8 mouse cellular contexts compared by ENCODE assay signal in the genomic region with DNA sequence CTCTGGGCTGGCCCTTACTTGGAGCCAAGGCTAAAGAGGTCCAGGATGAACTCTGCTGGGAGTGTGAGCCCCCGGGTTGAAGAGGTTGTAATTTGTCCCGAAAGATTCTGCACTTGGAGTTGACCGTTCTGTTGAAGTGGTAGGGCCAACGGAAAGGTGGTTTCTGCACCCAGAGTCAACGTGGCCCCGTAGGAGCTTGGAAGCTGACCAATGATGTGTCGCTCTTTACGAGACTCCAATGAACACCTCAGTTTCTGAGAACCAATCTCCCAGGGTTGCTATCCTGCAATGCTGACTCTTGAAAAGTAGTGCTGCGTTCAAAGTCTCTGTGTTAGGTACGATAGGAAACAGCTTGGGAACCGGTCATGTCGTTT. TPM values are rescaled to one million over a fixed set of nuclear protein-coding genes. Genes with fewer than 3 reads are reported as not detected.
DNase-seq lines count a peak whose midpoint lies in the region; ATAC-seq and TF ChIP-seq lines count a peak whose summit lies in the region.

No protein-coding gene starts in this region.

- no peaks in the 10 kb centered on the region for H3K9me3 ChIP-seq in heart, embryonic 13.5 days
- H3K9me3 ChIP-seq in midbrain, embryonic 12.5 days: no peaks in the 10 kb centered on the region

- no peak for TF ChIP-seq POLR2A in testis, adult 2 months (IDR thresholded peaks at IDR 0.05; ENCODE audit: control insufficient read depth, low read depth, low read length)

- peak overlapping the region; percentile 82 for H3K27ac ChIP-seq in testis, adult 2 months (ENCODE audit: control insufficient read depth, insufficient read depth, low read depth, low read length)
- H3K27ac ChIP-seq in heart, embryonic 13.5 days (replicated peaks): peak overlapping the region; percentile 89
- H3K27ac ChIP-seq in midbrain, embryonic 12.5 days (replicated peaks): 0 out of 2 replicates have a peak overlapping the region, but pooled peaks have one; percentile 58

- 4% methylated on average over 12 of the region's 12 CpGs for WGBS in heart, embryonic 13.5 days
- WGBS in midbrain, embryonic 12.5 days: 10% methylated on average over 12 of the region's 12 CpGs

- peak overlapping the region; percentile 81 for H3K4me2 ChIP-seq in heart, embryonic 13.5 days
- H3K4me2 ChIP-seq in midbrain, embryonic 12.5 days (replicated peaks): peak overlapping the region; percentile 70

- peaks cover 5% of the 10 kb centered on the region for H3K4me1 ChIP-seq in testis, adult 2 months (ENCODE audit: control insufficient read depth, insufficient read depth, low read length)
- H3K4me1 ChIP-seq in heart, embryonic 13.5 days: peaks cover 43% of the 10 kb centered on the region
- peaks cover 13% of the 10 kb centered on the region for H3K4me1 ChIP-seq in midbrain, embryonic 12.5 days

- TF ChIP-seq CTCF in testis, adult 2 months (IDR thresholded peaks at IDR 0.05; ENCODE audit: control insufficient read depth, insufficient read depth, insufficient replicate concordance, low read depth, low read length): no peak

- no peak for ATAC-seq in heart, embryonic 13.5 days (ENCODE audit: extremely low read depth, insufficient number of reproducible peaks, low FRiP score, low TSS enrichment)
- ATAC-seq in midbrain, embryonic 12.5 days (ENCODE audit: low FRiP score, low read depth): no peak
- no peak for ATAC-seq in frontal cortex, adult (ENCODE audit: low TSS enrichment)

- no peaks in the 10 kb centered on the region for H3K27me3 ChIP-seq in testis, adult 2 months (ENCODE audit: control insufficient read depth, insufficient read depth, low read length)
- H3K27me3 ChIP-seq in heart, embryonic 13.5 days (replicated peaks): no peaks in the 10 kb centered on the region
- no peaks in the 10 kb centered on the region for H3K27me3 ChIP-seq in midbrain, embryonic 12.5 days

- H3K36me3 ChIP-seq in testis, adult 2 months (ENCODE audit: control insufficient read depth, insufficient read depth, low read length): no peaks in the 10 kb centered on the region
- H3K36me3 ChIP-seq in heart, embryonic 13.5 days: 0 out of 2 replicates have a peak, but pooled peaks cover 3% of the 10 kb centered on the region
- no peaks in the 10 kb centered on the region for H3K36me3 ChIP-seq in midbrain, embryonic 12.5 days

- peak overlapping the region; percentile 100 for H3K4me3 ChIP-seq in testis, adult 2 months (ENCODE audit: control insufficient read depth, low read depth, low read length)
- peak overlapping the region; percentile 100 for H3K4me3 ChIP-seq in heart, embryonic 13.5 days
- H3K4me3 ChIP-seq in midbrain, embryonic 12.5 days: peak overlapping the region; percentile 93

- peak overlapping the region; percentile 98 for H3K9ac ChIP-seq in heart, embryonic 13.5 days
- H3K9ac ChIP-seq in midbrain, embryonic 12.5 days (replicated peaks): peak overlapping the region; percentile 96

- DNase-seq in testis, postnatal 10 days (ENCODE audit: low spot score): no peak
- DNase-seq in cerebellum, adult 9-10 months: peak; percentile 65
- DNase-seq in kidney, postnatal 14 days: peak; percentile 60
- DNase-seq in ovary, postnatal 36 days (ENCODE audit: low spot score): no peak

RNA-seq across cellular contexts. Expression of a gene that starts 0.9 kb away (rescaled TPM):
- polyA plus RNA-seq in testis, adult 2 months (2012; rRNA removed): 112 and 129 TPM in 2 replicates
- 250 and 271 TPM in 2 replicates for polyA plus RNA-seq in heart, embryonic 13.5 days (2015; fragmentation: Nextera tagmentation; extraction: Ambion mirVana)
- 138 and 144 TPM in 2 replicates for polyA plus RNA-seq in midbrain, embryonic 12.5 days (2016; fragmentation: Nextera tagmentation; extraction: Ambion mirVana)

RNA-seq across cellular contexts. Expression of a gene that starts 27.6 kb away (rescaled TPM):
- polyA plus RNA-seq in testis, adult 2 months (2012; rRNA removed): 9.0 and 9.9 TPM in 2 replicates
- 0.08 TPM in 2 replicates for polyA plus RNA-seq in heart, embryonic 13.5 days (2015; fragmentation: Nextera tagmentation; extraction: Ambion mirVana)
- polyA plus RNA-seq in midbrain, embryonic 12.5 days (2016; fragmentation: Nextera tagmentation; extraction: Ambion mirVana): 0.03 and 0.05 TPM in 2 replicates

Comparison
In these comparisons a context has a peak if more than half of its experiments do, and no peak if none do; other contexts are left out.
1. DNase-seq: peak in cerebellum, adult 9-10 months (single experiment) and kidney, postnatal 14 days (single experiment); none in testis, postnatal 10 days (single experiment) and ovary, postnatal 36 days (single experiment).
2. Peak in every context shown above with its lines, with median percentiles within 50 percentile points of each other: H3K27ac ChIP-seq and H3K4me3 ChIP-seq.